Comparison of ENCODE assay signal across 8 mouse cellular contexts in the genomic region with DNA sequence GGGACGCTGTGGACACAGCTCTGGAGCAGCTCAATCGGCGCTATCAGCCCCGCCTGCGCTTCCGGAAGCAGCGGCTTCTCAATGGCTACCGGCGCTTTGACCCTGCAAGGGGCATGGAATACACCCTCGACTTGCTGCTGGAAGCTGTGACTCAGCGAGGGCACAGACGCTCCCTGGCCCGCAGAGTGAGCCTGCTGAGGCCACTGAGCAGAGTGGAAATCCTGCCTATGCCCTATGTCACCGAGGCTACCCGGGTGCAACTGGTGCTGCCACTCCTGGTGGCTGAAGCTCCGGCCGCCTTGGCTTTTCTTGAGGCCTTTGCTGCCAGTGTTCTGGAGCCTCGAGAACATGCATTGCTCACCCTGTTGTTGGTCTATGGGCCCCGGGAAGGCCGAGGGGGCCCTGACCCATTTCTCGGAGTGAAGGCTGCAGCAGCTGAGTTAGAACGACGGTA. TPM values are rescaled to one million over a fixed set of nuclear protein-coding genes. Genes with fewer than 3 reads are reported as not detected.
DNase-seq lines count a peak whose midpoint lies in the region; ATAC-seq lines count a peak whose summit lies in the region.

No protein-coding gene starts in this region.

- H3K4me2 ChIP-seq in lung, embryonic 15.5 days = peak overlapping the region; percentile 42
- no peak overlapping the region for H3K4me2 ChIP-seq in intestine, embryonic 14.5 days (ENCODE audit: low read length)

- no peaks in the 10 kb centered on the region for H3K9me3 ChIP-seq in lung, embryonic 15.5 days
- H3K9me3 ChIP-seq in embryonic facial prominence, embryonic 10.5 days = no peaks in the 10 kb centered on the region
- H3K9me3 ChIP-seq in intestine, embryonic 14.5 days (ENCODE audit: control insufficient read depth, low read length) = no peaks in the 10 kb centered on the region

- H3K4me3 ChIP-seq in lung, embryonic 15.5 days = no peak overlapping the region
- peak overlapping the region; percentile 37 for H3K4me3 ChIP-seq in embryonic facial prominence, embryonic 10.5 days
- no peak overlapping the region for H3K4me3 ChIP-seq in intestine, embryonic 14.5 days (ENCODE audit: low read depth, low read length)

- peak overlapping the region; percentile 13; the same call in 1 of the 2 replicates for H3K9ac ChIP-seq in lung, embryonic 15.5 days
- no peak overlapping the region for H3K9ac ChIP-seq in intestine, embryonic 14.5 days (ENCODE audit: low read length)

- 35% methylated on average over 23 of the region's 23 CpGs for WGBS in lung, embryonic 15.5 days
- WGBS in embryonic facial prominence, embryonic 10.5 days = 19% methylated on average over 23 of the region's 23 CpGs
- 34% methylated on average over 23 of the region's 23 CpGs for WGBS in intestine, embryonic 14.5 days

- no peak for DNase-seq in lung, postnatal 25 days (ENCODE audit: low spot score)
- DNase-seq in embryonic facial prominence, embryonic 10.5 days (ENCODE audit: low spot score) = peak; percentile 56
- DNase-seq in intestine, embryonic 14.5 days (ENCODE audit: low spot score) = peak; percentile 59
- DNase-seq in left cerebral cortex, postnatal 4 days = no peak
- DNase-seq in cerebellum, adult 11 months = no peak

- no peaks in the 10 kb centered on the region for H3K27me3 ChIP-seq in lung, embryonic 15.5 days
- peaks cover 48% of the 10 kb centered on the region for H3K27me3 ChIP-seq in embryonic facial prominence, embryonic 10.5 days (replicated peaks; ENCODE audit: low read depth, poor library complexity, severe bottlenecking)
- no peaks in the 10 kb centered on the region for H3K27me3 ChIP-seq in intestine, embryonic 14.5 days (replicated peaks; ENCODE audit: control insufficient read depth, insufficient read depth, low read length)

- no peak for ATAC-seq in lung, embryonic 15.5 days (ENCODE audit: borderline replicate concordance, extremely low read depth, low FRiP score, low TSS enrichment)
- ATAC-seq in intestine, embryonic 14.5 days (replicated peaks; ENCODE audit: low FRiP score, low TSS enrichment, low read depth) = no peak
- ATAC-seq in megakaryocyte progenitor cell, adult 5-6 weeks (replicated peaks; ENCODE audit: poor library complexity) = peak; percentile 27
- ATAC-seq in activated CD4-positive, CD25-positive, alpha-beta regulatory T cell, adult 4 months = no peak

- H3K27ac ChIP-seq in lung, embryonic 15.5 days = peak overlapping the region; percentile 24; the same call in 1 of the 2 replicates
- peak overlapping the region; percentile 16; the same call in 1 of the 2 replicates for H3K27ac ChIP-seq in embryonic facial prominence, embryonic 10.5 days (replicated peaks)
- H3K27ac ChIP-seq in intestine, embryonic 14.5 days (ENCODE audit: low read depth) = no peak overlapping the region

- peaks cover 69% of the 10 kb centered on the region for H3K36me3 ChIP-seq in lung, embryonic 15.5 days
- peaks cover 79% of the 10 kb centered on the region for H3K36me3 ChIP-seq in embryonic facial prominence, embryonic 10.5 days (replicated peaks)
- H3K36me3 ChIP-seq in intestine, embryonic 14.5 days (ENCODE audit: control insufficient read depth, insufficient read depth, low read length) = peaks cover 50% of the 10 kb centered on the region

- intact Hi-C loops in left cerebral cortex, postnatal 4 days (cut with DNase I) = loop anchor here (10.0 kb wide), 1 partner anchor 106 kb away; no protein-coding TSS in a partner anchor

- peaks cover 29% of the 10 kb centered on the region for H3K4me1 ChIP-seq in lung, embryonic 15.5 days
- peaks cover 57% of the 10 kb centered on the region for H3K4me1 ChIP-seq in embryonic facial prominence, embryonic 10.5 days
- H3K4me1 ChIP-seq in intestine, embryonic 14.5 days (replicated peaks; ENCODE audit: control insufficient read depth, insufficient read depth, low read length) = peaks cover 9% of the 10 kb centered on the region

RNA-seq across cellular contexts. Expression of a gene that starts 4.8 kb away (rescaled TPM):
- 21.7 and 21.8 TPM in 2 replicates for polyA plus RNA-seq in lung, embryonic 15.5 days (2015; fragmentation: Nextera tagmentation; extraction: Ambion mirVana)
- polyA plus RNA-seq in embryonic facial prominence, embryonic 10.5 days (2016; fragmentation: Nextera tagmentation; extraction: Ambion mirVana) = 14.8 and 19.6 TPM in 2 replicates
- 8.6 and 10.6 TPM in 2 replicates for polyA plus RNA-seq in intestine, embryonic 14.5 days (2014; fragmentation: Nextera tagmentation; extraction: Ambion mirVana)
- 4.7 and 5.9 TPM in 2 replicates for total RNA-seq in megakaryocyte progenitor cell, adult 5-6 weeks (2015)
- total RNA-seq in megakaryocyte progenitor cell, adult 5-6 weeks (2017) = 12.4 and 35.1 TPM in 2 replicates
- 10 to 100 TPM in 1 of 2 experiments, 1 to 10 TPM in 1; 8.3 to 17.8 TPM for polyA plus RNA-seq in activated CD4-positive, CD25-positive, alpha-beta regulatory T cell, adult 4 months (2017; shearing (Covaris generic))
- 10 to 100 TPM; 28.7 to 33.7 TPM for total RNA-seq in left cerebral cortex, postnatal 4 days (2021)

RNA-seq across cellular contexts. Expression of a gene that starts 14.0 kb away (rescaled TPM):
- polyA plus RNA-seq in lung, embryonic 15.5 days (2015; fragmentation: Nextera tagmentation; extraction: Ambion mirVana) = 108 and 110 TPM in 2 replicates
- 181 and 183 TPM in 2 replicates for polyA plus RNA-seq in embryonic facial prominence, embryonic 10.5 days (2016; fragmentation: Nextera tagmentation; extraction: Ambion mirVana)
- 97.6 and 98.4 TPM in 2 replicates for polyA plus RNA-seq in intestine, embryonic 14.5 days (2014; fragmentation: Nextera tagmentation; extraction: Ambion mirVana)
- 45.4 and 46.0 TPM in 2 replicates for total RNA-seq in megakaryocyte progenitor cell, adult 5-6 weeks (2015)
- total RNA-seq in megakaryocyte progenitor cell, adult 5-6 weeks (2017) = 113 and 115 TPM in 2 replicates
- 10 to 100 TPM; 51.8 to 56.8 TPM for polyA plus RNA-seq in activated CD4-positive, CD25-positive, alpha-beta regulatory T cell, adult 4 months (2017; shearing (Covaris generic))
- total RNA-seq in left cerebral cortex, postnatal 4 days (2021) = 10 to 100 TPM; 52.9 to 54.7 TPM

RNA-seq across cellular contexts. Expression of a gene that starts 32.9 kb away (rescaled TPM):
- 28.5 and 29.7 TPM in 2 replicates for polyA plus RNA-seq in lung, embryonic 15.5 days (2015; fragmentation: Nextera tagmentation; extraction: Ambion mirVana)
- polyA plus RNA-seq in embryonic facial prominence, embryonic 10.5 days (2016; fragmentation: Nextera tagmentation; extraction: Ambion mirVana) = 22.2 and 24.8 TPM in 2 replicates
- polyA plus RNA-seq in intestine, embryonic 14.5 days (2014; fragmentation: Nextera tagmentation; extraction: Ambion mirVana) = 26.2 and 27.5 TPM in 2 replicates
- not detected in 2 replicates for total RNA-seq in megakaryocyte progenitor cell, adult 5-6 weeks (2015)
- 0.08 TPM in 1 of 2 replicates, not detected in the other for total RNA-seq in megakaryocyte progenitor cell, adult 5-6 weeks (2017)
- polyA plus RNA-seq in activated CD4-positive, CD25-positive, alpha-beta regulatory T cell, adult 4 months (2017; shearing (Covaris generic)) = under 1 TPM in 1 of 2 experiments, not detected in 1; 0.41 TPM
- 100 to 1,000 TPM; 179 to 183 TPM for total RNA-seq in left cerebral cortex, postnatal 4 days (2021)

RNA-seq across cellular contexts. Expression of a gene that starts 34.7 kb away (rescaled TPM):
- not detected in 2 replicates for polyA plus RNA-seq in lung, embryonic 15.5 days (2015; fragmentation: Nextera tagmentation; extraction: Ambion mirVana)
- polyA plus RNA-seq in embryonic facial prominence, embryonic 10.5 days (2016; fragmentation: Nextera tagmentation; extraction: Ambion mirVana) = 0.07 and 0.08 TPM in 2 replicates
- polyA plus RNA-seq in intestine, embryonic 14.5 days (2014; fragmentation: Nextera tagmentation; extraction: Ambion mirVana) = 0.15 TPM in 1 of 2 replicates, not detected in the other
- total RNA-seq in megakaryocyte progenitor cell, adult 5-6 weeks (2015) = not detected in 2 replicates
- not detected in 2 replicates for total RNA-seq in megakaryocyte progenitor cell, adult 5-6 weeks (2017)
- polyA plus RNA-seq in activated CD4-positive, CD25-positive, alpha-beta regulatory T cell, adult 4 months (2017; shearing (Covaris generic)) = under 1 TPM in 1 of 2 experiments, not detected in 1; 0.46 TPM
- not detected for total RNA-seq in left cerebral cortex, postnatal 4 days (2021)

RNA-seq across cellular contexts. Expression of a gene that starts 50.5 kb away (rescaled TPM):
- 0.36 and 0.59 TPM in 2 replicates for polyA plus RNA-seq in lung, embryonic 15.5 days (2015; fragmentation: Nextera tagmentation; extraction: Ambion mirVana)
- 0.29 TPM in 1 of 2 replicates, not detected in the other for polyA plus RNA-seq in embryonic facial prominence, embryonic 10.5 days (2016; fragmentation: Nextera tagmentation; extraction: Ambion mirVana)
- polyA plus RNA-seq in intestine, embryonic 14.5 days (2014; fragmentation: Nextera tagmentation; extraction: Ambion mirVana) = 0.28 and 0.32 TPM in 2 replicates
- total RNA-seq in megakaryocyte progenitor cell, adult 5-6 weeks (2015) = not detected in 2 replicates
- not detected in 2 replicates for total RNA-seq in megakaryocyte progenitor cell, adult 5-6 weeks (2017)
- polyA plus RNA-seq in activated CD4-positive, CD25-positive, alpha-beta regulatory T cell, adult 4 months (2017; shearing (Covaris generic)) = not detected
- under 1 TPM in 1 of 2 experiments, not detected in 1; 0.60 TPM for total RNA-seq in left cerebral cortex, postnatal 4 days (2021)

Comparison
In these comparisons a context has a peak if more than half of its experiments do, and no peak if none do; other contexts are left out.
1. DNase-seq: peak in embryonic facial prominence, embryonic 10.5 days (single experiment) and intestine, embryonic 14.5 days (single experiment); none in lung, postnatal 25 days (single experiment), left cerebral cortex, postnatal 4 days (single experiment) and cerebellum, adult 11 months (single experiment).
2. RNA of a gene that starts 32.9 kb away (polyA plus RNA-seq): 28.5 to 29.7 TPM in lung, embryonic 15.5 days, 26.2 to 27.5 TPM in intestine, embryonic 14.5 days and 22.2 to 24.8 TPM in embryonic facial prominence, embryonic 10.5 days; 0.41 TPM in activated CD4-positive, CD25-positive, alpha-beta regulatory T cell, adult 4 months; every median in the first group is over 10 times any median in the second.